Mouse (Mus musculus): Measurements from ENCODE around the gene Olfr1303. TPM values are rescaled to one million over a fixed set of nuclear protein-coding genes. Genes with fewer than 3 reads are reported as not detected.

The Olfr1303 gene
- polyA plus RNA-seq (2015; fragmentation: Nextera tagmentation; extraction: Ambion mirVana) = not detected in 2 replicates

- H3K27ac ChIP-seq = no peak within 1 kb of the TSS
- H3K9ac ChIP-seq = no peak within 1 kb of the TSS
- H3K4me1 ChIP-seq = no peaks in the 10 kb centered on the region
- no peak within 1 kb of the TSS for H3K4me2 ChIP-seq
- WGBS = 80% methylated on average over 2 of the region's 2 CpGs
- H3K36me3 ChIP-seq = no peaks in the 10 kb centered on the region
- H3K4me3 ChIP-seq (replicated peaks) = no peak within 1 kb of the TSS
- no peak for ATAC-seq (replicated peaks; ENCODE audit: low FRiP score)
- no peaks in the 10 kb centered on the region for H3K27me3 ChIP-seq
- no peaks in the 10 kb centered on the region for H3K9me3 ChIP-seq (replicated peaks)
Observed at GRCm38 (mm10) chr2:111820240-111820639, at the start of gene Olfr1303. Gene Olfr1303 (minus strand): TSS chr2:111820340.

GRCm38 (mm10) chr2:111812936-111813335 is 7.2 kb downstream of the Olfr1303 start:
- Histone ChIP-seq H3K9me3 (replicated peaks) (no peaks in the 10 kb centered on the region), H3K36me3 (no peaks in the 10 kb centered on the region), H3K4me2 (no peak overlapping the region), H3K27me3 (no peaks in the 10 kb centered on the region), H3K4me1 (no peaks in the 10 kb centered on the region), H3K27ac (no peak overlapping the region), H3K9ac (no peak overlapping the region), H3K4me3 (replicated peaks) (no peak overlapping the region)
- ATAC-seq (replicated peaks; ENCODE audit: low FRiP score) = no peak

GRCm38 (mm10) chr2:111777129-111777528 is 43.0 kb downstream of the Olfr1303 start, which contains the start of gene Olfr1302:
Gene Olfr1302 (plus strand): TSS chr2:111777429.
- no peaks in the 10 kb centered on the region for H3K36me3 ChIP-seq
- no peak within 1 kb of the TSS for H3K27ac ChIP-seq
- H3K9ac ChIP-seq = no peak within 1 kb of the TSS
- H3K27me3 ChIP-seq = no peaks in the 10 kb centered on the region
- no peaks in the 10 kb centered on the region for H3K4me1 ChIP-seq
- no peak within 1 kb of the TSS for H3K4me3 ChIP-seq (replicated peaks)
- ATAC-seq (replicated peaks; ENCODE audit: low FRiP score) = no peak
- no peak within 1 kb of the TSS for H3K4me2 ChIP-seq
- 74% methylated on average over 2 of the region's 2 CpGs for WGBS
- H3K9me3 ChIP-seq (replicated peaks) = no peaks in the 10 kb centered on the region

Other genes with a start within 250 kb of the Olfr1303 start
- gene Olfr1297, start 193.8 kb downstream of the Olfr1303 start, polyA plus RNA-seq (2015; fragmentation: Nextera tagmentation; extraction: Ambion mirVana) = not detected in 2 replicates
- not detected in 2 replicates for gene Olfr1298, start 171.1 kb downstream of the Olfr1303 start, polyA plus RNA-seq (2015; fragmentation: Nextera tagmentation; extraction: Ambion mirVana)
- gene Olfr1299, start 158.9 kb downstream of the Olfr1303 start, polyA plus RNA-seq (2015; fragmentation: Nextera tagmentation; extraction: Ambion mirVana) = not detected in 2 replicates
- not detected in 2 replicates for gene Olfr1301, start 69.3 kb downstream of the Olfr1303 start, polyA plus RNA-seq (2015; fragmentation: Nextera tagmentation; extraction: Ambion mirVana)
- gene Olfr1302, start 42.9 kb downstream of the Olfr1303 start, polyA plus RNA-seq (2015; fragmentation: Nextera tagmentation; extraction: Ambion mirVana) = not detected in 2 replicates
- gene Olfr1305, start 56.8 kb upstream of the Olfr1303 start, polyA plus RNA-seq (2015; fragmentation: Nextera tagmentation; extraction: Ambion mirVana) = not detected in 2 replicates
- gene Olfr1306, start 95.9 kb upstream of the Olfr1303 start, polyA plus RNA-seq (2015; fragmentation: Nextera tagmentation; extraction: Ambion mirVana) = not detected in 2 replicates
- gene Olfr1307, start 129.1 kb upstream of the Olfr1303 start, polyA plus RNA-seq (2015; fragmentation: Nextera tagmentation; extraction: Ambion mirVana) = not detected in 2 replicates
- gene Olfr1308, start 144.6 kb upstream of the Olfr1303 start, polyA plus RNA-seq (2015; fragmentation: Nextera tagmentation; extraction: Ambion mirVana) = not detected in 2 replicates
- not detected in 2 replicates for gene Olfr1309, start 169.9 kb upstream of the Olfr1303 start, polyA plus RNA-seq (2015; fragmentation: Nextera tagmentation; extraction: Ambion mirVana)
- gene Olfr1310, start 192.4 kb upstream of the Olfr1303 start, polyA plus RNA-seq (2015; fragmentation: Nextera tagmentation; extraction: Ambion mirVana) = not detected in 2 replicates
- not detected in 2 replicates for gene Olfr1311, start 204.1 kb upstream of the Olfr1303 start, polyA plus RNA-seq (2015; fragmentation: Nextera tagmentation; extraction: Ambion mirVana)
- gene Olfr1312, start 229.9 kb upstream of the Olfr1303 start, polyA plus RNA-seq (2015; fragmentation: Nextera tagmentation; extraction: Ambion mirVana) = not detected in 2 replicates